Mouse (Mus musculus): Measurements from ENCODE around the gene 4933427I04Rik.
A peak's percentile ranks its signal among the peaks of the same experiment; 100 is the strongest.

The 4933427I04Rik gene

GRCm38 (mm10) chr4:123859379-123859778 lies at the start of gene 4933427I04Rik:
4933427I04Rik (plus strand) TSS chr4:123859679.
- no peak for ATAC-seq (ENCODE audit: insufficient number of reproducible peaks, low FRiP score, low TSS enrichment)

DNA sequence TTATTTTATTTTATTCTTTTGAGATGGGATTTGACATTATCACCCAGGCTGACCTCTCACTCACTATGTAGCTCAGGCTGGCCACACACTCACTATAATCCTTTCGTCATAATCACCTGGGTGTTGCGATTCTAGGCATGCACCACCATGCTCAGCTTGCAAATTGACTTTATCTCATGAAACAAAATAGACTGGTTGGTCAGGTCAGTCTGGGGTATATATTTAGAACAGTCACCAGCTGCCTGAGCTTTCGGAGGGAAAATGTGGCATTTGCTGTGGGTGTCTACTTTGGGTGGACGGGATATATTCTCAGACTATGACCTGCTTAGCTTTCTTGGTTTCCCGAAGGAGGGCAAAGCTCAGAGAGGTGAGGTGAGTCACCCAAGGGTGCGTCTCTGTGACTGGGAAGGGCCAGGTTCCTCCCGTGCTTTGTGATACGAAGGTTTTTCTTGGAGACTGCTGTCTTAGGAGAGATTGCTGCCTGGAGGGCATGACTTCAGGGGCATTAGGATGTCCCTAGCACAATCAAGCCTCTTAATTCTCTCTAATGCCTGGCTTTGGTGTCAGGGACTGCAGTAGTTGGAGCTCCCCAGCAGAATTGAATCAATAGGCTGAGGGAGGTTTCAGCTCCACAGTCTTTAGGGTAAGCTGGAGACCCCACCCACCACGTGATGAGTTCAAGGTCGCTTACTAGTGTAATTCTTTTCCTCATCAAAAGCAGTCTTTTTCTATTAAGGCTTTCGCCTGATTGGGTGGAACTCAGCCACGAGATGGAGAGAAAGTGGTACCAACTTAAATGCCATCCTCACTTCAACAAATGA lies 48.8 kb upstream of the 4933427I04Rik start:
- ATAC-seq (ENCODE audit: insufficient number of reproducible peaks, low FRiP score, low TSS enrichment): no peak

GRCm38 (mm10) chr4:123812525-123812924 lies 47.0 kb upstream of the 4933427I04Rik start:
- no peak for ATAC-seq (ENCODE audit: insufficient number of reproducible peaks, low FRiP score, low TSS enrichment)

DNA sequence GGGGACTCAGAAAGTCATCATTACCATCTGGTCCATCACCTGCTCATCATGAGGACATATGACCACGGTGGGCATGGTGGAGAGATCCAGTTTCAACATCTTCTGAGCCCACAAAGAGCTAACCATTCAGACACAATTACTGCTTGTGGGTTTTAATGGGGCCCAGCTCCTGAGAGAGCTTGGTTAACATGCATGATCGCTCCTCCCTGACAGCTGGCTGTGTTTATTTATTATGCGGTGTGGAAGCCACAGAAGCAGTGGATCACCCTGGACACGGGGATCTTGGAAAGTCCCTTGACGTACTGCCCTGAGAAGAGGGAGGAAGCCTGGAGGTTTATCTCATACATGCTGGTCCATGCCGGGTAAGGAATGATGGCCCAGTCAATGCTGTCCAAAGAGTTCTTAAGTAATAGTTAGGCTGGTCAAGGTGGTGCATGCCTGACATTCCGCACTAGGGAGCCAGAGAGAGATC lies 45.4 kb upstream of the 4933427I04Rik start:
- ATAC-seq (ENCODE audit: insufficient number of reproducible peaks, low FRiP score, low TSS enrichment): no peak

GRCm38 (mm10) chr4:123819093-123819610 lies 40.3 kb upstream of the 4933427I04Rik start:
- no peak for ATAC-seq (ENCODE audit: insufficient number of reproducible peaks, low FRiP score, low TSS enrichment)

GRCm38 (mm10) chr4:123842126-123842525 lies 17.4 kb upstream of the 4933427I04Rik start:
- no peak for ATAC-seq (ENCODE audit: insufficient number of reproducible peaks, low FRiP score, low TSS enrichment)

GRCm38 (mm10) chr4:123856888-123857287 lies 2.6 kb upstream of the 4933427I04Rik start:
- ATAC-seq (ENCODE audit: insufficient number of reproducible peaks, low FRiP score, low TSS enrichment): no peak

DNA sequence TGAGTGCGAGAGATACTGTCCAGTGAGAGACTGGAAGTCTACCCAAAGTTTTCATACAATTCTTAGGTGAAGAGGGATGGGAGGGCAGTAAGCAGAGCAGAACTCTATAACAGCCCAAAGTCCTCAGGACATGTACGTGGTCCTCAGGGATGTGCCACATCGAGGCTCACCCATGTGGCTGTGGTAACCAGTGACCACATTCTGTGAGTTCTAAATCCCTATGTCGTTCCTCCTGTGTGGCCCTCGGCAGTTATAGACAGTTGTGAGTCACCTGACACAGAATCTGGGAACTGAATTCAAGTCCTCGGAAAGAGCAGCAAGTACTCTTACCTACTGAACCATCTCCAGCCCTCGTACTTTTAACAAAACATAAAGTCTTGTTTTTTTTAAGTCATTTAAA lies 1.4 kb upstream of the 4933427I04Rik start:
- ATAC-seq (ENCODE audit: insufficient number of reproducible peaks, low FRiP score, low TSS enrichment): no peak

DNA sequence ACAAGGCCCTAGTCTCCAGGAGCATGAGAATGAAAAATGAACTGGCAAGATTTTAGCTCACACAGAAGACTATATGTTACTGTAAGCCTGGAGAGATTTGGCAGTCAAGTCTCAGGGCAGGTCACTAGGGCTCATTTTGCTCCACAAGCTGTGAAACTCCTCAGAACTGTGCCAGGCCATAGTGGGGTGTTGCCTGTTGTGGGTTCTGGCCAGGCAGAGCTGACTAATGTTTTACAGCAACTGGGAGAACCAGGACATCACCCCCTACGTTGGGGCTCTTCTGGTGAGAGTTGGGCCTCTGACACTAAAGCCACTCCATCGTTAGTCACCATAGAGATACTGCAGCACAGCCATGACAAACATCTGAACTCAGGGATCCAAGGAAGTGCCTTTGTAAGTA lies 324 bp downstream of the 4933427I04Rik start:
- ATAC-seq (ENCODE audit: insufficient number of reproducible peaks, low FRiP score, low TSS enrichment): no peak

- no peak for ATAC-seq (ENCODE audit: insufficient number of reproducible peaks, low FRiP score, low TSS enrichment)
These were observed 1.1 kb downstream of the 4933427I04Rik start for GRCm38 (mm10) chr4:123860621-123861020.

- ATAC-seq (ENCODE audit: insufficient number of reproducible peaks, low FRiP score, low TSS enrichment): no peak
These were observed 34.2 kb downstream of the 4933427I04Rik start for GRCm38 (mm10) chr4:123893726-123894125.

DNA sequence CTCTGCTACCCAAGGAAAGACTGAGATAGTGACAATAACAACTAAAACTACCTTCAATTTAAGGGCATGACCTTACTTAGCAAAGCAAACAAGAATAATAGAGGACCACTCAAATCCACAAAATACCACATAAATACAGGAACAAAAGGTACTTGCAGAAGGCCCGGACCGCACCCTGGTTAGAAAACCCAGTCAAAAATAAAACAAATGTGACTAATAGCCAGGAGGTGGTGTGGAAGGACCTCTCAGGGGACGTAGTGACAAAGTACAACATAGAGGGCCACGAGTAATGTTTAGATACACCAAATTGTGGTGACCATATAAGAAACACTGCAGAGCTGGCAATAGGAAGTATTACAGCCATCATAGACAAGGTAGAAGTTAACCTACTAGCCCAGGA lies 34.8 kb downstream of the 4933427I04Rik start:
- no peak for ATAC-seq (ENCODE audit: insufficient number of reproducible peaks, low FRiP score, low TSS enrichment)

DNA sequence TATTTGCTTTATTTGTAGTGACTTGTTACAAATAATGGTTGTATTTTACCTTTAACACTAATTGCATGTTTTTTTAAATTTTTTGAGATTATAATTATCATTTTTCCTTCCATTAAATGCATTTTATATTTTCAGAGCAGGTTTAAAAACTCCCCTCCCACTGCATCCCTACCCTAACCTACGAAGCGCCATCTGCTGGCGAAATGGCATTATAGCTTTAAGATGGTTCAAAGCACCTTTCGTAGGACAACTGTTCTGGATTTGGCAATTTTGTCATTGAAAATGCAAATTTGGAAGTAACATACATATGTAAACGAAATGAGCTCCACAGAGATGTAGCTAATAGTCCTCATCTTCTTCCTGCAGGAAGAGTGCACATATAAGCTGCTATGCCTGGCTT lies 39.2 kb downstream of the 4933427I04Rik start:
- no peak for ATAC-seq (ENCODE audit: insufficient number of reproducible peaks, low FRiP score, low TSS enrichment)

- ATAC-seq (ENCODE audit: insufficient number of reproducible peaks, low FRiP score, low TSS enrichment): no peak
These were observed 44.0 kb downstream of the 4933427I04Rik start for GRCm38 (mm10) chr4:123903432-123903831.

DNA sequence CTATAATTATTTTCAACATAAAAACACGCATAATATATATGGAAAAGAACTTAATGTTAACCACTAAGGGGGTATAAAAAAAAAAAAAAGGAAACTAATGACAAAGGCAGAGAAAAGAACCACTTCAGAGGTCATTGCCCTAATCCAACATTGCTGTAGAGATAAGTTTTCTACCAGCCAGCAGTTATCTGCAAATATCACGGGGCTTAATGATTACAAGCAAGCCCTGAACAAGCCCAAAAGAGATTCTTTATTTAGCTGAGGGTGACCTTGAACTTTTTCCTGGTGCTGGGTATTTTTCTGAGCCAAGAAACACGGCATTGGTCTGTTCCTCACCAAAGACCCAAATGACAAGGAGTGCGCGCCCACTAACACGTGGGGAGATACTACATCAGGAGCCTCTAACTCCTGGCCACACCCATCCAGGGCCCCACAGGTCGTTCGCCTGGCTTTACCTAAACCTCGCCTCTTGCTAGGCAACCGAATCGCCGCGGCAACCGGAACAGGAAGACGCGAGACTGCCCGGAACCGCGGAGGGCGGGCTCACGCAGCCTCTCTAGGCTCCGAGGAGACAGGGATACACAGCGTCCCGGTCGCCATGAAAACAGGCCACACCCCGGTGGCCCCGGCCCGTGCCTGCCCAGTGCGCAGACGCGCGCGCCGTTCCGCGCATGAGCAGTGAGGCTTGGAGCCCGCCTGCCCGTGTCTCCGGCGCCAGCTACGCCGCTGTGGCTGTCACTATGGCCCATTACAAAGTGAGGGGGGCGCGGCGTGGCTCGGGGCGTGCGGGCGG lies 45.0 kb downstream of the 4933427I04Rik start, which contains the start of gene Mycbp:
TSS of gene Mycbp (plus strand) at position 500 of the 793 bp plus-strand sequence.
- peak; percentile 100 for ATAC-seq (ENCODE audit: insufficient number of reproducible peaks, low FRiP score, low TSS enrichment)

- no peak for ATAC-seq (ENCODE audit: insufficient number of reproducible peaks, low FRiP score, low TSS enrichment)
These were observed 45.7 kb downstream of the 4933427I04Rik start for GRCm38 (mm10) chr4:123905126-123905668.

- no peak for ATAC-seq (ENCODE audit: insufficient number of reproducible peaks, low FRiP score, low TSS enrichment)
These were observed 52.0 kb downstream of the 4933427I04Rik start for GRCm38 (mm10) chr4:123911503-123911902.

DNA sequence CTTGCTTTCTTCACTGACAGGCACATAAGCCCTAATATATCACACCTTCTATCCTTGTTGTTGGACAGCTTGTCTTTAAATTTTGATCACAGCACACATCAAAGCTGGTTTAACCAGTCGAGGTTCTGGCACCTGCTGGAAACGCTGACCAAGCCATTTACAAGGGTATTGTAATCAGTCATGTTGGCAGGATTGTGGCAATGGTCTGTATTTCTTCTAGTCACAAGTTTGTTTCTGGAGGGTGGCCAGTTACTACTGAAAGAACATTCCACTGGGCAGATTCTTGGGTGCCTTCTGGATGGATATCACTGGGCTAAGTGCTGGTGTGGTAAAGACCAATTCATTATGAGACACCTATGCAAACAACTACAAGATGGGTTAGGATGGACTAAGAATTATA lies 53.0 kb downstream of the 4933427I04Rik start:
- ATAC-seq (ENCODE audit: insufficient number of reproducible peaks, low FRiP score, low TSS enrichment): no peak

All from cerebellum, adult (tissue).